Mouse (Mus musculus) forebrain, embryonic 16.5 days (tissue): ENCODE data around the gene Pax9. TPM values are rescaled to one million over a fixed set of nuclear protein-coding genes. Genes with fewer than 3 reads are reported as not detected.

Experiments used
- ATAC-seq: fragments of 200-750 bp; cut with Nextera tagmentation; 2 replicates; pipeline ENCODE4 v1.8.0; 2017; ENCODE audit warnings: mild to moderate bottlenecking, moderate library complexity
- H3K27ac ChIP-seq: fragments of 300-500 bp; sonication (generic); 2 replicates; pipeline ENCODE4 v1.5.1; 2014; ENCODE audit warnings: low read length, control low read depth
- H3K27me3 ChIP-seq: fragments of 300-500 bp; sonication (generic); replicated peaks from 2 replicates; pipeline ENCODE4 v1.6.1; 2014; ENCODE audit warnings: low read length; ENCODE audit not compliant: control insufficient read depth, insufficient read depth
- H3K36me3 ChIP-seq: fragments of 300-500 bp; sonication (generic); 2 replicates; pipeline ENCODE4 v1.6.1; 2014; ENCODE audit not compliant: control insufficient read depth, insufficient read depth
- H3K4me1 ChIP-seq: fragments of 300-500 bp; sonication (generic); replicated peaks from 2 replicates; pipeline ENCODE4 v1.6.1; 2014; ENCODE audit warnings: low read length; ENCODE audit not compliant: control insufficient read depth, insufficient read depth
- H3K4me2 ChIP-seq: fragments of 300-500 bp; sonication (generic); 2 replicates; pipeline ENCODE4 v1.6.1; 2014; ENCODE audit warnings: mild to moderate bottlenecking, low read length, control low read depth
- H3K4me3 ChIP-seq: fragments of 300-500 bp; sonication (generic); replicated peaks from 2 replicates; pipeline ENCODE4 v1.5.1; 2014; ENCODE audit warnings: mild to moderate bottlenecking, low read length, control low read depth
- H3K9ac ChIP-seq: fragments of 300-500 bp; sonication (generic); replicated peaks from 2 replicates; pipeline ENCODE4 v1.6.1; 2014; ENCODE audit warnings: low read depth, low read length, control low read depth
- H3K9me3 ChIP-seq: fragments of 300-500 bp; sonication (generic); 2 replicates; pipeline ENCODE4 v1.6.1; 2016; ENCODE audit warnings: low read length; ENCODE audit not compliant: control insufficient read depth
- WGBS: fragments of 180-500 bp; shearing (Covaris S2); extraction: QIAGEN DNeasy Blood & Tissue Kit; methylation state at CpG from one replicate; pipeline ENCODE4 v1.1.7; 2014; 5-methylcytosine and 5-hydroxymethylcytosine counted together
- polyA plus RNA-seq: library from polyadenylated mRNA; unstranded; fragments of >200 nt; fragmentation: Nextera tagmentation; extraction: Ambion mirVana; gene quantifications from 2 replicates; pipeline ENCODE4 v1.2.1, GENCODE M21; 2015

The Pax9 gene
- polyA plus RNA-seq, 1 experiment from 2014 or later, result not detected

DNA sequence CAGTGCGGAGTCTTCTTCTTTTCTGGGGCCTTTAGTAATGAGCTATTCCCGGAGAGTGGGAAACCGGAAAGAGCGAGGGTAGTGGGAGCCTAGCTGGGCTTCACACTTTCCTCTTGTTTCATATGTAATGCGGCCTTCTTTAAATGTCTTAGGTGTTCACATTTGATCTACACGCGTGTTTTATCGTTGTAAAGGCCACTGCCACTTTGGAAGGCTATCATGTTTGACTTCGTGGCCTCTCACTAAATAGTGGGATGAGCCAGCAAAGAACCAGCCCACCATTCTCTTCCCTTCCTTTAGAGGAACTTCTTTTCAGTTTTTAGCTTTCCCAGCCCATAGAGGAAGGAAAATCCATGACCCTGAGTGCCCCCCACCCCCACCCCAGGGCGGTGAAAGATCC lies 2.2 kb upstream of the Pax9 start:
- 3% methylated on average over 10 of the region's 10 CpGs for WGBS
- Histone ChIP-seq H3K27ac (no peak overlapping the region), H3K4me3 (no peak overlapping the region), H3K4me2 (no peak overlapping the region), H3K27me3 (peaks cover 89% of the 10 kb centered on the region), H3K36me3 (no peaks in the 10 kb centered on the region), H3K9me3 (no peaks in the 10 kb centered on the region), H3K4me1 (0 out of 2 replicates have a peak, but pooled peaks cover 6% of the 10 kb centered on the region), H3K9ac (no peak overlapping the region)
- no peak for ATAC-seq

DNA sequence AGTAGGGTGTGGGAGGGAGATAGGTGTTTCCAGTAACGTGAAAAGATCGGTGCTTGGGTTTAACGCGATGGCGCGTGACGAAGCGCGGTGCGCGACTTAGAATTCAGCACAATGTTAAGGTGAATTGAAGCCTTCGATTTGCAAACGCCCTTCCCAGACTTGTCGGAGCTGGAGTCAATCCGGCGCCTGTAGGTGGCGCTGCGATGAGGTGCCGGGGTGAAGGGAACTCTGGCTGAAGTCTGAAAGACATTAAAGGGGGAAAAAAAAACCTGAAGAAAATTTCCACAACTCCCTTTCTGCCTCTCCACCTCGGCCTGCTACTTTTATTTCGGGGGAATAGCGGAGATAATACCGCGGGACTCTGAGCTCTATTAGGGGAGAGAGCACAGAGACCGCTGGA lies 1.8 kb upstream of the Pax9 start:
- Histone ChIP-seq H3K4me3 (no peak overlapping the region), H3K9me3 (no peaks in the 10 kb centered on the region), H3K4me2 (no peak overlapping the region), H3K36me3 (no peaks in the 10 kb centered on the region), H3K27ac (no peak overlapping the region), H3K9ac (no peak overlapping the region), H3K4me1 (0 out of 2 replicates have a peak, but pooled peaks cover 6% of the 10 kb centered on the region), H3K27me3 (peaks cover 88% of the 10 kb centered on the region)
- WGBS, result under 1% methylated on average over 25 of the region's 25 CpGs
- no peak for ATAC-seq

DNA sequence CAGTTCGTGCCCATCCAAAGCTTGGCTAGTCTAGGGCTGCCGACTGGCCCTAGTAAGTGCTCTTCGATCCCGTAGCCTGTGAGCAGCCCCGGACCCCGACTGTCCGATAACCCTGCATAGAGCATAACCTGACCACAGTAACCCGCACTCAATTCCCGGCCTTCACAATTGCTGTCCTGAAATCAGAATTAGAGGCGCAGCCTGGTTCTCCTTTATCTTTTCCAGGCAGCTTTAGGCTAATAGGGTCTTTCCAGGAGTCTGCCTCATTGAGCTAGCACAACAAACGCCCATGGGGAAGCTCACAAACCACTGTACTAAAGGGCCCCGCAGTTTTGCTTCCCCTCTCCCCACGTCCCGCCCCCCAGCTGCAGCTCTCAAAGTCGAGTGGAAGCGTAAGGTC lies 1.2 kb upstream of the Pax9 start:
- Histone ChIP-seq H3K27me3 (peaks cover 90% of the 10 kb centered on the region), H3K4me1 (peaks cover 8% of the 10 kb centered on the region), H3K9me3 (no peaks in the 10 kb centered on the region), H3K27ac (no peak overlapping the region), H3K4me2 (no peak overlapping the region), H3K4me3 (no peak overlapping the region), H3K9ac (no peak overlapping the region), H3K36me3 (no peaks in the 10 kb centered on the region)
- WGBS, result 2% methylated on average over 16 of the region's 16 CpGs
- ATAC-seq, result no peak

DNA sequence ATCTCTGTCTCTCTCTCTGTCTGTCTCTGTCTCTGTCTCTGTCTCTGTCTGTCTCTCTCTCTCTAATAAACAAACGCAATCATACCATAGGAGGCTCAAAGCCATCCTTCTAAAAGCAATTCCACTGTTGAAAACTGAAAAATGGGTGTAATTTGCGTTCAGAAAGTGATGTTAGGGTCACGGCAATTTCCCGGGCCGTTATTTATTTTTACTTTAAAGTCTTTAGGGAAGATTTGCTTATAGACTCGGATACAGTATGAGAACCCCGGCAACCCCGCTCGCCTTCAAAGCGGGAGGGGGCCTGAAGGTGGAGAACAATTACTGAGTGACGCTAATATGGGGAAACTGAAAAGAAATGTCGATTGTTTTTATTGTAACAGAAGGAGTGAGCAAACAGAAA lies 566 bp upstream of the Pax9 start:
- under 1% methylated on average over 12 of the region's 12 CpGs for WGBS

GRCm38 (mm10) chr12:56692536-56692935 lies 969 bp downstream of the Pax9 start:
- Histone ChIP-seq H3K27me3 (peaks cover 93% of the 10 kb centered on the region), H3K4me2 (no peak overlapping the region), H3K36me3 (no peaks in the 10 kb centered on the region), H3K4me1 (peaks cover 24% of the 10 kb centered on the region), H3K9me3 (no peaks in the 10 kb centered on the region), H3K27ac (no peak overlapping the region), H3K9ac (no peak overlapping the region), H3K4me3 (no peak overlapping the region)
- WGBS, result 3% methylated on average over 19 of the region's 19 CpGs
- no peak for ATAC-seq

More for the DNA sequence above, 566 bp upstream of the Pax9 start:
- Histone ChIP-seq H3K4me2 (no peak overlapping the region), H3K27ac (no peak overlapping the region), H3K9me3 (no peaks in the 10 kb centered on the region), H3K4me1 (peaks cover 12% of the 10 kb centered on the region), H3K4me3 (no peak overlapping the region), H3K36me3 (no peaks in the 10 kb centered on the region), H3K9ac (no peak overlapping the region), H3K27me3 (peaks cover 90% of the 10 kb centered on the region)
- ATAC-seq, result no peak

GRCm38 (mm10) chr12:56693411-56694098 lies 2.0 kb downstream of the Pax9 start:
- no peak for ATAC-seq
- H3K36me3 ChIP-seq, result no peaks in the 10 kb centered on the region
- H3K4me1 ChIP-seq, result peaks cover 24% of the 10 kb centered on the region
- no peaks in the 10 kb centered on the region for H3K9me3 ChIP-seq
- H3K27me3 ChIP-seq, result peaks cover 90% of the 10 kb centered on the region
- no peak overlapping the region for H3K4me2 ChIP-seq
- H3K27ac ChIP-seq, result no peak overlapping the region
- H3K4me3 ChIP-seq, result no peak overlapping the region
- 3% methylated on average over 14 of the region's 14 CpGs for WGBS
- H3K9ac ChIP-seq, result no peak overlapping the region

- no peaks in the 10 kb centered on the region for H3K9me3 ChIP-seq
- no peak overlapping the region for H3K4me2 ChIP-seq
- H3K9ac ChIP-seq, result no peak overlapping the region
- peaks cover 87% of the 10 kb centered on the region for H3K27me3 ChIP-seq
- H3K36me3 ChIP-seq, result no peaks in the 10 kb centered on the region
- H3K27ac ChIP-seq, result no peak overlapping the region
- H3K4me1 ChIP-seq, result peaks cover 24% of the 10 kb centered on the region
- ATAC-seq, result no peak
- H3K4me3 ChIP-seq, result no peak overlapping the region
- WGBS, result 2% methylated on average over 14 of the region's 14 CpGs
These were observed 2.8 kb downstream of the Pax9 start for GRCm38 (mm10) chr12:56694361-56694760.

DNA sequence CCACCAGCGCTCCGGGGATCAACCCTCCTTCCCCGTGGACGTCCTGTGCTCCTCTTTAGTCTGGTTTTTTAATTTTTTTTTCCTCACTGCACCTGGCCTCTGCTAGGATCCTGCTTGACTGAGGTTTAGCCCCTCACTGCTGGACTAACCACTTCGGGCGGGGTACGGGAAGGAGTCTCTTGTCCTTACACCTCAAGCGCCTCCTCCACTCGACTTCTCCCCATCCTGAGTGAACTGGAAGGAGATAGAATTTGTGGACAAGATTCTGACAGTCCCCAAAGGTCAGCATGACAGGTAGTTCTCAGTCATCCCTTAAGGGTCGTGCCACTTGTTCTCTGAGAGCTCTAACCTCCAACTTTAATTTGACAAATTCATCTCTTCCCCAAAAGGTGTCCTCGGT lies 3.4 kb downstream of the Pax9 start:
- no peaks in the 10 kb centered on the region for H3K9me3 ChIP-seq
- H3K4me1 ChIP-seq, result peaks cover 24% of the 10 kb centered on the region
- no peaks in the 10 kb centered on the region for H3K36me3 ChIP-seq
- ATAC-seq, result 0 out of 2 replicates have a peak, but pooled peaks have one; percentile 1
- H3K4me2 ChIP-seq, result peak overlapping the region; percentile 33
- peaks cover 87% of the 10 kb centered on the region for H3K27me3 ChIP-seq
- WGBS, result under 1% methylated on average over 11 of the region's 11 CpGs
- H3K27ac ChIP-seq, result no peak overlapping the region
- H3K4me3 ChIP-seq, result no peak overlapping the region
- H3K9ac ChIP-seq, result no peak overlapping the region

DNA sequence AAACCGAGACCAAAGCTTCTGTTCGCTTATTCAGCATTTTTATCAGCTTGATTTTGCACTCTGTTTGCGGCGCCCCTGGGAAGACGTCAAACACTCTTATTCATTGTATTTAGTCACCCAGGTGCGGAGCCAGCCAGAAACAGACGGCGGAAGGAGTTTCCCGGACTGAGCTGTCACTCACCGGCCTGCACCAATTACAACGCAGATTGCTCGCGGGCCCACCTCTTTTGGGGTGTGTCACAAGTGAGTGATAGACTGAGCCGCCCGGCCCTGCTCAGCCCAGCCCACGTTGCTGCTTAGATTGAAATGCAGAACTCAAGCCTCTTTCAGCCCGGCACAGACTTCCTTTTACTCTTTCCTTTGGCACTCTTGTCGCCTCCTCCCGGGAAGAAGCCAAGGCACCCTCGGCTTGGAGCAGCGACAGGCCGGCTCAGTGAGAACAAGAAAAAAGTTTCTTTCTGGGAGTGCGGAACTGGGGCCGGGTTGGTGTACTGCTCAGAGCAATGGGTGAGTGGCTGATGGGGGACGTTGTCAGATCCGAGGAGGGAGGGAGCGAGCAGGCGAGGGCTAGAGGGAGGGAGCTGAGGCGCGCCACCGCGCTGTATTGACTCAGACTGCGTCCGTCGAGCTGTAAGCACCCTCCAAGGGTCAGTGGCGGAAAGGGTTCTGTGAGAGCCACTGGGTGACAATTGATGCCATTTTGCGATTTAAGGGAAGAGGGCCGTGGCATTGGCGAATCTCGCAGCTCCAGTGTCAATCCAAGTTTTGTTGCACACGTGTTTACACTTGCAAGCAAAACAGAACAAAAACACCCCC lies 4.0 kb downstream of the Pax9 start:
- WGBS, result under 1% methylated on average over 41 of the region's 41 CpGs
- Histone ChIP-seq H3K9me3 (no peaks in the 10 kb centered on the region), H3K4me3 (0 out of 2 replicates have a peak overlapping the region, but pooled peaks have one; percentile 10), H3K27ac (no peak overlapping the region), H3K4me1 (peaks cover 24% of the 10 kb centered on the region), H3K9ac (no peak overlapping the region), H3K27me3 (peaks cover 87% of the 10 kb centered on the region), H3K4me2 (peak overlapping the region; percentile 33), H3K36me3 (no peaks in the 10 kb centered on the region)
- peak; percentile 97 for ATAC-seq
